Mouse (Mus musculus) heart, embryonic 13.5 days (tissue): ENCODE measurements around the gene Fdxr. TPM values are rescaled to one million over a fixed set of nuclear protein-coding genes. Genes with fewer than 3 reads are reported as not detected.
A peak's percentile ranks its signal among the peaks of the same experiment; 100 is the strongest.

Source experiments
- ATAC-seq: fragments of 200-750 bp; cut with Nextera tagmentation; 2 replicates; pipeline ENCODE4 v1.8.0; 2017; ENCODE audit warnings: moderate TSS enrichment; ENCODE audit not compliant: insufficient number of reproducible peaks, low FRiP score, low TSS enrichment; ENCODE audit errors: extremely low read depth
- H3K27ac ChIP-seq: fragments of 300-500 bp; sonication (generic); replicated peaks from 2 replicates; pipeline ENCODE4 v1.5.1; 2015; ENCODE audit warnings: moderate library complexity, mild to moderate bottlenecking, inconsistent platforms
- H3K27me3 ChIP-seq: fragments of 300-500 bp; sonication (generic); replicated peaks from 2 replicates; pipeline ENCODE4 v1.6.1; 2015; ENCODE audit warnings: mild to moderate bottlenecking, inconsistent platforms
- H3K36me3 ChIP-seq: fragments of 300-500 bp; sonication (generic); 2 replicates; pipeline ENCODE4 v1.6.1; 2015; ENCODE audit warnings: mild to moderate bottlenecking, inconsistent platforms
- H3K4me1 ChIP-seq: fragments of 300-500 bp; sonication (generic); 2 replicates; pipeline ENCODE4 v1.6.1; 2015; ENCODE audit warnings: inconsistent platforms
- H3K4me2 ChIP-seq: fragments of 300-500 bp; sonication (generic); 2 replicates; pipeline ENCODE4 v1.6.1; 2015; ENCODE audit warnings: inconsistent platforms, mild to moderate bottlenecking, moderate library complexity
- H3K4me3 ChIP-seq: fragments of 300-500 bp; sonication (generic); 2 replicates; pipeline ENCODE4 v1.5.1; 2015; ENCODE audit warnings: moderate library complexity, mild to moderate bottlenecking, inconsistent platforms
- H3K9ac ChIP-seq: fragments of 300-500 bp; sonication (generic); 2 replicates; pipeline ENCODE4 v1.6.1; 2015; ENCODE audit warnings: inconsistent platforms, mild to moderate bottlenecking, moderate library complexity
- H3K9me3 ChIP-seq: fragments of 300-500 bp; sonication (generic); 2 replicates; pipeline ENCODE4 v1.6.1; 2016; ENCODE audit warnings: inconsistent platforms
- WGBS: fragments of 180-500 bp; shearing (Covaris S2); methylation state at CpG from one replicate; pipeline ENCODE4 v1.1.7; 2015; ENCODE audit warnings: mixed read lengths; 5-methylcytosine and 5-hydroxymethylcytosine counted together
- polyA plus RNA-seq: library from polyadenylated mRNA; unstranded; fragments of >200 nt; fragmentation: Nextera tagmentation; extraction: Ambion mirVana; gene quantifications from 2 replicates; pipeline ENCODE4 v1.2.1, GENCODE M21; 2015

Gene Fdxr
- polyA plus RNA-seq, 1 experiment from 2014 or later: 9.5 TPM

- Histone ChIP-seq H3K27me3 (peaks cover 90% of the 10 kb centered on the region), H3K27ac (no peak within 1 kb of the TSS), H3K4me3 (peak within 1 kb of the TSS; percentile 52), H3K9ac (peak within 1 kb of the TSS; percentile 73), H3K36me3 (peaks cover 26% of the 10 kb centered on the region), H3K9me3 (no peaks in the 10 kb centered on the region), H3K4me2 (peak within 1 kb of the TSS; percentile 78), H3K4me1 (peaks cover 28% of the 10 kb centered on the region)
- ATAC-seq: no peak
- WGBS: 6% methylated on average over 42 of the region's 50 CpGs
Observed at GRCm38 (mm10) chr11:115267061-115267883, 9.6 kb downstream of the Fdxr start, which contains the start of gene Grin2c. Gene Grin2c (minus strand): TSS chr11:115267243.

GRCm38 (mm10) chr11:115266400-115266778, 10.5 kb downstream of the Fdxr start:
- ATAC-seq: no peak
- H3K4me2 ChIP-seq: peak overlapping the region; percentile 78
- H3K9me3 ChIP-seq: no peaks in the 10 kb centered on the region
- peak overlapping the region; percentile 73 for H3K9ac ChIP-seq
- peaks cover 28% of the 10 kb centered on the region for H3K4me1 ChIP-seq
- no peak overlapping the region for H3K27ac ChIP-seq
- H3K36me3 ChIP-seq: peaks cover 26% of the 10 kb centered on the region
- H3K27me3 ChIP-seq: peaks cover 90% of the 10 kb centered on the region
- H3K4me3 ChIP-seq: peak overlapping the region; percentile 52
- 1% methylated on average over 21 of the region's 22 CpGs for WGBS

GRCm38 (mm10) chr11:115265771-115266399, 11.0 kb downstream of the Fdxr start:
- Histone ChIP-seq H3K27ac (no peak overlapping the region), H3K9me3 (no peaks in the 10 kb centered on the region), H3K9ac (no peak overlapping the region), H3K4me3 (peak overlapping the region; percentile 52), H3K27me3 (peaks cover 95% of the 10 kb centered on the region), H3K4me1 (peaks cover 28% of the 10 kb centered on the region), H3K4me2 (peak overlapping the region; percentile 78), H3K36me3 (peaks cover 22% of the 10 kb centered on the region)
- WGBS: 6% methylated on average over 20 of the region's 20 CpGs
- ATAC-seq: no peak

- H3K36me3 ChIP-seq: peaks cover 21% of the 10 kb centered on the region
- H3K4me2 ChIP-seq: peak overlapping the region; percentile 78
- ATAC-seq: no peak
- 7% methylated on average over 38 of the region's 39 CpGs for WGBS
- peaks cover 28% of the 10 kb centered on the region for H3K4me1 ChIP-seq
- H3K9me3 ChIP-seq: no peaks in the 10 kb centered on the region
- H3K27ac ChIP-seq: no peak overlapping the region
- H3K27me3 ChIP-seq: peaks cover 100% of the 10 kb centered on the region
- H3K9ac ChIP-seq: 0 out of 2 replicates have a peak overlapping the region, but pooled peaks have one; percentile 12
- peak overlapping the region; percentile 52 for H3K4me3 ChIP-seq
Observed at GRCm38 (mm10) chr11:115264862-115265668, 11.8 kb downstream of the Fdxr start.

- Histone ChIP-seq H3K36me3 (peaks cover 15% of the 10 kb centered on the region), H3K27me3 (peaks cover 100% of the 10 kb centered on the region), H3K4me1 (peaks cover 28% of the 10 kb centered on the region), H3K9me3 (no peaks in the 10 kb centered on the region), H3K4me3 (no peak overlapping the region), H3K4me2 (no peak overlapping the region), H3K9ac (no peak overlapping the region), H3K27ac (no peak overlapping the region)
- WGBS: 63% methylated on average over 7 of the region's 7 CpGs
- ATAC-seq: no peak
Observed at GRCm38 (mm10) chr11:115264136-115264861, 12.6 kb downstream of the Fdxr start.

GRCm38 (mm10) chr11:115262954-115263353, 13.9 kb downstream of the Fdxr start:
- no peak for ATAC-seq
- H3K4me2 ChIP-seq: no peak overlapping the region
- H3K9ac ChIP-seq: no peak overlapping the region
- WGBS: 53% methylated on average over 11 of the region's 11 CpGs
- no peaks in the 10 kb centered on the region for H3K9me3 ChIP-seq
- H3K36me3 ChIP-seq: peaks cover 1% of the 10 kb centered on the region; the same call in 1 of the 2 replicates
- no peak overlapping the region for H3K4me3 ChIP-seq
- peaks cover 32% of the 10 kb centered on the region for H3K4me1 ChIP-seq
- H3K27me3 ChIP-seq: peaks cover 100% of the 10 kb centered on the region
- H3K27ac ChIP-seq: no peak overlapping the region

GRCm38 (mm10) chr11:115259134-115259533, 17.7 kb downstream of the Fdxr start:
- no peak overlapping the region for H3K27ac ChIP-seq
- no peak overlapping the region for H3K9ac ChIP-seq
- H3K9me3 ChIP-seq: no peaks in the 10 kb centered on the region
- H3K4me2 ChIP-seq: no peak overlapping the region
- no peak overlapping the region for H3K4me3 ChIP-seq
- H3K36me3 ChIP-seq: no peaks in the 10 kb centered on the region
- 57% methylated on average over 4 of the region's 4 CpGs for WGBS
- ATAC-seq: no peak
- H3K4me1 ChIP-seq: peaks cover 8% of the 10 kb centered on the region
- peaks cover 100% of the 10 kb centered on the region for H3K27me3 ChIP-seq

GRCm38 (mm10) chr11:115257775-115258510, 18.9 kb downstream of the Fdxr start:
- Histone ChIP-seq H3K4me3 (peak overlapping the region; percentile 31), H3K9ac (no peak overlapping the region), H3K4me2 (peak overlapping the region; percentile 51), H3K27ac (no peak overlapping the region), H3K4me1 (peaks cover 8% of the 10 kb centered on the region), H3K27me3 (peaks cover 100% of the 10 kb centered on the region), H3K36me3 (no peaks in the 10 kb centered on the region), H3K9me3 (no peaks in the 10 kb centered on the region)
- 14% methylated on average over 59 of the region's 59 CpGs for WGBS
- ATAC-seq: no peak

- Histone ChIP-seq H3K27me3 (peaks cover 99% of the 10 kb centered on the region), H3K9me3 (no peaks in the 10 kb centered on the region), H3K4me2 (no peak overlapping the region), H3K4me1 (peaks cover 31% of the 10 kb centered on the region), H3K36me3 (no peaks in the 10 kb centered on the region), H3K4me3 (no peak overlapping the region), H3K27ac (no peak overlapping the region), H3K9ac (no peak overlapping the region)
- WGBS: 49% methylated on average over 3 of the region's 3 CpGs
- ATAC-seq: no peak
Observed at GRCm38 (mm10) chr11:115251258-115251657, 25.6 kb downstream of the Fdxr start.

GRCm38 (mm10) chr11:115250405-115251090, 26.3 kb downstream of the Fdxr start:
- 2% methylated on average over 36 of the region's 36 CpGs for WGBS
- no peak for ATAC-seq
- Histone ChIP-seq H3K4me1 (peaks cover 31% of the 10 kb centered on the region), H3K4me2 (peak overlapping the region; percentile 75), H3K4me3 (peak overlapping the region; percentile 50), H3K36me3 (peaks cover 1% of the 10 kb centered on the region), H3K9ac (peak overlapping the region; percentile 58; the same call in 1 of the 2 replicates), H3K9me3 (no peaks in the 10 kb centered on the region), H3K27me3 (peaks cover 99% of the 10 kb centered on the region), H3K27ac (no peak overlapping the region)
